Mouse (Mus musculus) liver, adult 2 months (tissue): ENCODE results near the gene Krtap28-13. TPM values are rescaled to one million over a fixed set of nuclear protein-coding genes. Genes with fewer than 3 reads are reported as not detected.

Experiments
- DNase-seq: peaks from one replicate; pipeline ENCODE4 v3.0.0-alpha.2; 2011; ENCODE audit warnings: low read depth, low spot score; ENCODE audit errors: extremely low read depth
- H3K27ac ChIP-seq: fragments of 200-500 bp; replicated peaks from 2 replicates; pipeline ENCODE4 v1.5.1; 2012; ENCODE audit warnings: low read depth, mild to moderate bottlenecking, control low read depth, inconsistent platforms, low read length; ENCODE audit not compliant: insufficient read depth
- H3K27me3 ChIP-seq: fragments of 200-500 bp; 2 replicates; pipeline ENCODE4 v1.6.1; 2012; ENCODE audit warnings: mild to moderate bottlenecking, moderate library complexity, low read length, inconsistent platforms; ENCODE audit not compliant: control insufficient read depth, insufficient read depth
- H3K36me3 ChIP-seq: fragments of 200-500 bp; 2 replicates; pipeline ENCODE4 v1.6.1; 2012; ENCODE audit warnings: low read length, inconsistent platforms; ENCODE audit not compliant: control insufficient read depth, insufficient read depth
- H3K4me1 ChIP-seq: fragments of 200-500 bp; 2 replicates; pipeline ENCODE4 v1.6.1; 2011; ENCODE audit warnings: low read length; ENCODE audit not compliant: control insufficient read depth, insufficient read depth
- H3K4me3 ChIP-seq: fragments of 200-500 bp; 2 replicates; pipeline ENCODE4 v1.5.1; 2011; ENCODE audit warnings: low read depth, mild to moderate bottlenecking, control low read depth, low read length, moderate library complexity; ENCODE audit not compliant: insufficient read depth
- H3K79me2 ChIP-seq: fragments of 200-500 bp; 2 replicates; pipeline ENCODE4 v1.6.1; 2012; ENCODE audit warnings: inconsistent platforms, mild to moderate bottlenecking, low read length, moderate library complexity; ENCODE audit not compliant: control insufficient read depth, insufficient read depth
- H3K9ac ChIP-seq: fragments of 200-500 bp; 2 replicates; pipeline ENCODE4 v1.6.1; 2012; ENCODE audit warnings: low read depth, mild to moderate bottlenecking, control low read depth, inconsistent platforms, low read length
- CTCF ChIP-seq: fragments of 200-500 bp; IDR thresholded peaks from 2 replicates; pipeline ENCODE4 v1.5.1; 2011; ENCODE audit warnings: low read depth, low read length, control low read depth
- POLR2A ChIP-seq: fragments of 200-500 bp; IDR thresholded peaks from 2 replicates; pipeline ENCODE4 v1.6.1; 2011; ENCODE audit warnings: low read length, control low read depth; ENCODE audit not compliant: insufficient read depth; ENCODE audit errors: extremely low read depth
- WGBS: fragments of 180-500 bp; shearing (Covaris S2); methylation state at CpG from one replicate; pipeline ENCODE4 v1.1.7; 2018; 5-methylcytosine and 5-hydroxymethylcytosine counted together
- polyA plus RNA-seq: library from polyadenylated mRNA; depleted of rRNA; stranded (reverse); fragments of >200 nt; gene quantifications from 2 replicates; pipeline ENCODE4 v1.2.3, GENCODE M21; 2012
- total RNA-seq: library from RNA; depleted of rRNA; stranded (reverse); fragments of >200 nt; gene quantifications from 2 replicates; pipeline ENCODE4 v1.2.3, GENCODE M21; 2014

Gene Krtap28-13
- total and polyA plus RNA-seq, 2 experiments, result not detected

DNA sequence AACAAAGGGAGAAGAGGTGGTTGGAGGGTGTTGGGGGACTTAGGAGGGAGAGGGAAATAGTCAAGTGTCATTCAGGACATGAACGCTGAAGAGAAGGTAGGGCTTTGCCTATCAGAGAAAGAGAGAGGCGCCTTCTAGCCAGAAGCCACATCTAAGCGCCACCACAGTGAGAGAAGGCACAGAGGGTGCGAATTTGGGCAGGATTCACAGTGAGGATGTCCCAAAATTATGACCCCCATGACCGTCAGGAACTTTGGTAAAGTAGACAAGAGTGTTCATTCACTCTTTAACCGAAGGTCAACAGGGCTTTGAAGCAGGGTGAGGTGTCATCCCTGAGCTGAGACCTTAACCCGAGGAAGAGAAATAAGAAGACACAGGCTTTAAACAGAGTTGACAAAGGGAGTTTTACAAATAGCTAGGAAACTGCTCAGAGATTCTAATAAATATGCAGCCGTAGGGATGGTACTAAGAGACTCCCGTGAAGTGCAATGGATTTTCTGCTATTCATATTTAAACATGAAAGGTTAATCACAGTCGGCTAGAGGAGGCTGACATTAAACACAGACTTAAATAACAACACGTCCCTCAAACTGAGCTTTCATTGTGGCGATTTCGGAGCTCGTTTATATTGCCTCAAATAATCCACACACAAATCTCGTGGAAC, 14.9 kb downstream of the Krtap28-13 start:
- WGBS, result 43% methylated on average over 15 of the region's 15 CpGs
- H3K27me3 ChIP-seq, result no peaks in the 10 kb centered on the region
- DNase-seq, result peak; percentile 1
- no peaks in the 10 kb centered on the region for H3K4me1 ChIP-seq
- no peaks in the 10 kb centered on the region for H3K79me2 ChIP-seq
- no peak overlapping the region for H3K9ac ChIP-seq
- TF ChIP-seq POLR2A, result no peak
- TF ChIP-seq CTCF, result no peak
- no peak overlapping the region for H3K27ac ChIP-seq
- H3K4me3 ChIP-seq, result no peak overlapping the region
- H3K36me3 ChIP-seq, result no peaks in the 10 kb centered on the region

DNA sequence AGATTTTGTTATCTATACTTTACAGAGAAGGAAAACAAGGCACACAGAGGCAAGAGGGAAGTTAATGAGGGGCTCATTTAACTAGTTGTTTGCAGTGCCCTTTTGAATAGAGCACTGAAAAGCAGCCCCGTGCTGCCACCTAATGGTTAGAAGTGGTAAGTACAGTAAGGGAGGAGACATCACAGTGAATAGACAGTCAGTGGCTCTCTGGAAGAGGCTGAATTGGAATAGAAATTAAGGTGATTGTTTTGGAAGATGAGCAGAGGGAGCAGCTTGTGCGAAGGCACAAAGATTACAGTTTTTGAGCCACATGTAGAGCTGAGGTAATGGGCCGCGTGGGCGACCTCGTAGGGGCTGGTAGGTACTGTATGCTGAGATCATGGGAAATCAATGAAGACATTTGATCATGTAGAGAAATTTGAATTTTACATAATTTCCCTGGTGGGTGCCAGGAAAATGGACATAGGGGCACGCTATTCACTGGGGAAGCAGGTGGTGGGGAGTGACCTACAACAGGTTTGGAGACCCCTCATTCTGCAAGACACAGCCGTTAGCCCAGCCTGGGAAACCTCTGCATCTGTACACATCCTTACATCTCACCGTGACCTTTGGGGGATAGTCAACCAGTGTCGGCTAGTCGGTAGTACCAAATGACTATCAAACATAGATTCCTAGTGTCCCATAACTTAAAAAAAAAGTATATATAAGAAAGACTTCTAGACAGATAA, 15.6 kb downstream of the Krtap28-13 start:
- H3K79me2 ChIP-seq, result no peaks in the 10 kb centered on the region
- DNase-seq, result peak; percentile 7
- H3K4me3 ChIP-seq, result no peak overlapping the region
- H3K9ac ChIP-seq, result no peak overlapping the region
- 46% methylated on average over 11 of the region's 11 CpGs for WGBS
- H3K4me1 ChIP-seq, result no peaks in the 10 kb centered on the region
- H3K27ac ChIP-seq, result no peak overlapping the region
- H3K27me3 ChIP-seq, result no peaks in the 10 kb centered on the region
- no peaks in the 10 kb centered on the region for H3K36me3 ChIP-seq
- TF ChIP-seq POLR2A (no peak), CTCF (peak; percentile 42)

DNA sequence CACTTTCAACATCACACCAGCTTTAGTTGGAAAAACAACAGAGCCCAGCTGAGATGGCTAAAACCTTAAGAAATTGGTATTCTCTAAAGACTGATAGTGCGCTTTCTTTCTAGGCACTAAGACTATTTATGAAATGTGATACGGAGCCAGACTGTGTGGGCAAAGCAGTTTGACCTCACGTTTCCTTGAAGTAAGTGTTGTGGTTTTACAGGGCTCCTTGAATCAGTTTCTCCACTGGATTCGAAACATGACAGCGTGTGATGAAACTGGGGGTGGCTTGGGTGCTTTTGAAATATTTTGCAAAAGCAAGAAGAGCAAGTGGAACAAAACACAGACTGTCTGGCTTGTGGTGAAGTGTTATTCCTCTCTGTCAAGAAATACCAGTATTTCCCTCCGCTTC, 16.3 kb downstream of the Krtap28-13 start:
- no peaks in the 10 kb centered on the region for H3K27me3 ChIP-seq
- DNase-seq, result no peak
- H3K4me1 ChIP-seq, result no peaks in the 10 kb centered on the region
- no peaks in the 10 kb centered on the region for H3K36me3 ChIP-seq
- no peak overlapping the region for H3K9ac ChIP-seq
- TF ChIP-seq POLR2A, result no peak
- no peak for TF ChIP-seq CTCF
- no peak overlapping the region for H3K4me3 ChIP-seq
- 78% methylated on average over 6 of the region's 6 CpGs for WGBS
- H3K79me2 ChIP-seq, result no peaks in the 10 kb centered on the region
- no peak overlapping the region for H3K27ac ChIP-seq

DNA sequence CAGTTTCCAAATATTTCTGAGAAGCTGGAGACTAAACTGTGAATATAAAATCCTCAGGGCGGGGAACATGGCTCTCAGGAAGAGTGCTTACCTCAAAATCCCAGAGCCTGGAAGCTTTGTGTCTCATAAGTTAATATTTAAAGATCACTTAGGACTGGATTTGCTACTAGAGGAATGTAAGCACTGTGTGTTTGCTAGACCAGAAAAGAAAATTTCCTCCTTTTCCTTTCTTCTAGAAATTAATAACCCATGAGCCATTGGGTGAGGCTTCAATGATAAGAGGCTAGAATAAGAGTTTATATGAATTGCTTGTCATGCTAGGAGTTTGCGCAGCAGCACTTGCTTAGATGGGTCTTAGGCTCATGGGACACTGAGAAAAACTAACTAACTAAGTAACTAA, 24.1 kb downstream of the Krtap28-13 start:
- WGBS, result 84% methylated on average over 2 of the region's 2 CpGs
- no peaks in the 10 kb centered on the region for H3K27me3 ChIP-seq
- TF ChIP-seq CTCF (no peak), POLR2A (no peak)
- H3K79me2 ChIP-seq, result no peaks in the 10 kb centered on the region
- no peak overlapping the region for H3K27ac ChIP-seq
- no peaks in the 10 kb centered on the region for H3K36me3 ChIP-seq
- H3K9ac ChIP-seq, result no peak overlapping the region
- no peak for DNase-seq
- no peak overlapping the region for H3K4me3 ChIP-seq
- no peaks in the 10 kb centered on the region for H3K4me1 ChIP-seq

DNA sequence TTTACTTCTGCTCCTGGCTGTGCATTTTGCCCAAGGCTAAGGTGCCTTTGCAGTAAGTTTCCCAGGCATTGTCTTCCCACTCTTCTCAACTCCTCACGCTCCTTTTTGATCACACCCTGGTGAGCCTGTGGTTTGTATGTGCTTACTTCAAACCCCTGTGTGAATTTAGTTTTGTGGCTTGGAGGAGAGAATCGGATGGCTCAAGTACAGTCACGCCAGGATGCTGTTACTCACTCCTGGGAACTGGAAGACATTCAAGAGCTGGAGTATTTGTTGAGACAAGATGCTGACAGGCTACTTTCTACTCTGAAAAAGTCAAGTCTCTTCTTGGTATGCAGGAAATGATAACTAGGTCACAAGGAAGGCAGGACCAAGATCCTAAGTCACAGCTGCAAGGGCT, 30.5 kb downstream of the Krtap28-13 start:
- Histone ChIP-seq H3K9ac (no peak overlapping the region), H3K36me3 (no peaks in the 10 kb centered on the region), H3K4me1 (no peaks in the 10 kb centered on the region), H3K27me3 (no peaks in the 10 kb centered on the region), H3K79me2 (no peaks in the 10 kb centered on the region), H3K27ac (no peak overlapping the region), H3K4me3 (no peak overlapping the region)
- 65% methylated on average over 3 of the region's 3 CpGs for WGBS
- DNase-seq, result no peak
- TF ChIP-seq POLR2A (no peak), CTCF (no peak)

DNA sequence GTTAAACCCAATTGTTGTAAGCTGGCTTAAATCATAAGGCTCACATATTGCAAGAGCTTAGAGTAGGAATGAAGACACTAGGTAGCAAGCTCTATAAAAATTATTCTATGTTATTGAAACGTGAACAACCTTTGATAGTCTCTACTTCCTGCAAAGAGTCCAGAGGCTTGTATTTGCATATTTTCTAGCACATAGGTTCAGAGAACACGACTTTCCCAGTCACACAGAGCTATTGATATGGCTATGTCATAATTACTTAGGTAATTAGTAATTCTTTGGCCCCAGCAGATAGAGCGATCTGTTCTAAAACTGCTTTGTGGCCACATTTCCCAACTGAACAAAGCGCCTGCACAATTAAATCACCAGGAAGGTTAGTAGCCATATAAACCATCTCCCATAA, 36.2 kb downstream of the Krtap28-13 start:
- Histone ChIP-seq H3K9ac (no peak overlapping the region), H3K4me3 (no peak overlapping the region), H3K36me3 (no peaks in the 10 kb centered on the region), H3K4me1 (peaks cover 2% of the 10 kb centered on the region; the same call in 1 of the 2 replicates), H3K27me3 (no peaks in the 10 kb centered on the region), H3K27ac (no peak overlapping the region), H3K79me2 (no peaks in the 10 kb centered on the region)
- DNase-seq, result no peak
- 88% methylated on average over 4 of the region's 4 CpGs for WGBS
- no peak for TF ChIP-seq POLR2A
